Mouse (Mus musculus) limb, embryonic 14.5 days (tissue): ENCODE data around the gene Dusp2. TPM values are rescaled to one million over a fixed set of nuclear protein-coding genes. Genes with fewer than 3 reads are reported as not detected.
A peak's percentile ranks its signal among the peaks of the same experiment; 100 is the strongest.

Experiments used
- ATAC-seq: fragments of 200-750 bp; cut with Nextera tagmentation; 2 replicates; pipeline ENCODE4 v1.8.0; 2017; ENCODE audit warnings: low read depth, moderate number of reproducible peaks, moderate TSS enrichment; ENCODE audit not compliant: low FRiP score
- DNase-seq: peaks from one replicate; pipeline ENCODE4 v3.0.0-alpha.2; 2015; ENCODE audit warnings: low spot score
- H3K27ac ChIP-seq: fragments of 300-500 bp; sonication (generic); replicated peaks from 2 replicates; pipeline ENCODE4 v1.5.1; 2014; ENCODE audit warnings: low read depth, mild to moderate bottlenecking, low read length, moderate library complexity, mixed read lengths
- H3K27me3 ChIP-seq: fragments of 300-500 bp; sonication (generic); 2 replicates; pipeline ENCODE4 v1.6.1; 2014; ENCODE audit warnings: low read length, mixed read lengths; ENCODE audit not compliant: control insufficient read depth, insufficient read depth
- H3K36me3 ChIP-seq: fragments of 300-500 bp; sonication (generic); 2 replicates; pipeline ENCODE4 v1.6.1; 2014; ENCODE audit warnings: mild to moderate bottlenecking, low read length, moderate library complexity, mixed read lengths; ENCODE audit not compliant: control insufficient read depth, insufficient read depth
- H3K4me1 ChIP-seq: fragments of 300-500 bp; sonication (generic); 2 replicates; pipeline ENCODE4 v1.6.1; 2014; ENCODE audit warnings: antibody characterized with exemption, low read length, mixed read lengths; ENCODE audit not compliant: control insufficient read depth, insufficient read depth
- H3K4me2 ChIP-seq: fragments of 300-500 bp; sonication (generic); replicated peaks from 2 replicates; pipeline ENCODE4 v1.6.1; 2014; ENCODE audit warnings: low read depth, mild to moderate bottlenecking, low read length, moderate library complexity; ENCODE audit not compliant: severe bottlenecking
- H3K4me3 ChIP-seq: fragments of 300-500 bp; sonication (generic); replicated peaks from 2 replicates; pipeline ENCODE4 v1.5.1; 2014; ENCODE audit warnings: low read length
- H3K9ac ChIP-seq: fragments of 300-500 bp; sonication (generic); 2 replicates; pipeline ENCODE4 v1.6.1; 2014; ENCODE audit warnings: mild to moderate bottlenecking, low read depth, low read length, moderate library complexity; ENCODE audit not compliant: severe bottlenecking
- H3K9me3 ChIP-seq: fragments of 300-500 bp; sonication (generic); 2 replicates; pipeline ENCODE4 v1.6.1; 2016; ENCODE audit warnings: low read length; ENCODE audit not compliant: control insufficient read depth
- POLR2A ChIP-seq: fragments of 200-500 bp; IDR thresholded peaks from 2 replicates; pipeline ENCODE4 v1.8.0; 2012; ENCODE audit warnings: inconsistent platforms, mild to moderate bottlenecking, moderate library complexity, borderline replicate concordance; ENCODE audit not compliant: insufficient read depth, insufficient read length; ENCODE audit errors: extremely low read depth
- WGBS: fragments of 180-500 bp; shearing (Covaris S2); extraction: QIAGEN DNeasy Blood & Tissue Kit; methylation state at CpG from one replicate; pipeline ENCODE4 v1.1.7; 2014; 5-methylcytosine and 5-hydroxymethylcytosine counted together
- polyA plus RNA-seq, 2 experiments: library from polyadenylated mRNA; depleted of rRNA in 1 of 2; stranded (reverse) in 1 of 2; unstranded in 1 of 2; fragments of >200 nt; fragmentation: Nextera tagmentation in 1 of 2; extraction: Ambion mirVana in 1 of 2; gene quantifications; 2 replicates each; pipeline versions ENCODE4 v1.2.1 to v1.2.3; 2012 to 2014

The Dusp2 gene
- polyA plus RNA-seq (2012; rRNA removed) (5.7 and 7.8 TPM in 2 replicates), polyA plus RNA-seq (2014; fragmentation: Nextera tagmentation; extraction: Ambion mirVana) (7.4 and 7.6 TPM in 2 replicates)

DNA sequence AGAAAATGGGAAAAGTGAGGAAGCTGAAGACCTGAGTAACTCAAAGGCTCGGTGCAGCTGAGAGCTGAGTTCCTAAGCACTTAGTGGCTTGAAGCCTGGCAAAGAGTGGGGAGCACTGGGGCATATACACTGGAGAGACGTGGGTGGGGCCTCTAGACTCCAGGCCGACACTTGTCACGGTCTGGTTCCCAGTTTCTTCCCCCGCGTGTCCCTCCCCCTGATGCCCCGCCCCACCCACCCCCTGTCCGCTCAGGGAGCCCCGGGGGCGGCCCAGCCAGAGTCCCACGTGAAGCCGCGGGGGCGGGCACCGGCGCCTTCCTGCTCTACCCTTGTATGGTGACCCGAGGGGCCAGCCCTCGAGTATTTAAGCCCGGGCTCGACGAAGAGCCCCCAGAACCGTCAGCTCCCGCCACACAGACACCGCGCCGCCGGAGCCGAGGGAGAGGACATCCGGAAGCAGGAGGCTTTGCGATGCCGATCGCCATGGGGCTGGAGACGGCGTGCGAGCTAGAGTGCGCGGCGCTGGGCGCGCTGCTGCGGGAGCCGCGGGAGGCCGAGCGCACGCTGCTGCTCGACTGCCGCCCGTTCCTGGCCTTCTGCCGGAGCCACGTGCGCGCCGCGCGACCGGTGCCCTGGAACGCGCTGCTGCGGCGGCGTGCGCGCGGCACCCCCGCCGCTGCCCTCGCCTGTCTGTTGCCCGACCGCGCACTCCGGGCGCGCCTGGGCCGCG lies at the start of gene Dusp2:
Gene Dusp2, plus strand, starts transcription at position 393 of the 730 bp plus-strand sequence.
- DNase-seq, result peak; percentile 54
- Histone ChIP-seq H3K36me3 (no peaks in the 10 kb centered on the region), H3K9ac (peak within 1 kb of the TSS; percentile 59), H3K27me3 (peaks cover 13% of the 10 kb centered on the region; the same call in 1 of the 2 replicates), H3K4me1 (0 out of 2 replicates have a peak, but pooled peaks cover 3% of the 10 kb centered on the region), H3K9me3 (no peaks in the 10 kb centered on the region), H3K27ac (no peak within 1 kb of the TSS), H3K4me3 (peak within 1 kb of the TSS; percentile 57), H3K4me2 (peak within 1 kb of the TSS; percentile 95)
- ATAC-seq, result peak; percentile 56
- under 1% methylated on average over 42 of the region's 76 CpGs for WGBS
- TF ChIP-seq POLR2A, result no peak

DNA sequence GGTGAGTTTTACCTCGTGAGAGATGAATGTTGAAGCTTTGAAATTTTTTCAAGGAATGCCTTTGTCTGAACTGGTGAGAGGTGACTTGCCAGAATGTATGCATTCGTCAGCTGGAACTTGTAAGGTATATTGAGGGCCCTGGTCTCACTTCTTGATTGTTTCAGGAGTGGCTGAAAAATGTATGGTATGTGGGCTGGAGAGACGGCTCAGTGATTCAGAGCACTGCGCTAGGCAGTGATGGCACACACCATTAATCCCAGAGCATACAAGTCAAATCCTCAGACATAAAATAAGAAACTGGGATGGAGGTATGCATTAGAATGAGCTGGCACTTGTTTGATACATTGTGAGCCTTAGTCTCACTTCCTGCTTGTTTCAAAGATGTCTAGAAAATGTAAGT lies 43.7 kb upstream of the Dusp2 start:
- no peak for TF ChIP-seq POLR2A
- no peak for DNase-seq
- H3K9ac ChIP-seq, result no peak overlapping the region
- H3K4me3 ChIP-seq, result no peak overlapping the region
- H3K27me3 ChIP-seq, result no peaks in the 10 kb centered on the region
- H3K4me1 ChIP-seq, result no peaks in the 10 kb centered on the region
- no peaks in the 10 kb centered on the region for H3K9me3 ChIP-seq
- no peak overlapping the region for H3K4me2 ChIP-seq
- no peak overlapping the region for H3K27ac ChIP-seq
- WGBS, result 76% methylated on average over 4 of the region's 4 CpGs
- ATAC-seq, result no peak
- H3K36me3 ChIP-seq, result peaks cover 71% of the 10 kb centered on the region

DNA sequence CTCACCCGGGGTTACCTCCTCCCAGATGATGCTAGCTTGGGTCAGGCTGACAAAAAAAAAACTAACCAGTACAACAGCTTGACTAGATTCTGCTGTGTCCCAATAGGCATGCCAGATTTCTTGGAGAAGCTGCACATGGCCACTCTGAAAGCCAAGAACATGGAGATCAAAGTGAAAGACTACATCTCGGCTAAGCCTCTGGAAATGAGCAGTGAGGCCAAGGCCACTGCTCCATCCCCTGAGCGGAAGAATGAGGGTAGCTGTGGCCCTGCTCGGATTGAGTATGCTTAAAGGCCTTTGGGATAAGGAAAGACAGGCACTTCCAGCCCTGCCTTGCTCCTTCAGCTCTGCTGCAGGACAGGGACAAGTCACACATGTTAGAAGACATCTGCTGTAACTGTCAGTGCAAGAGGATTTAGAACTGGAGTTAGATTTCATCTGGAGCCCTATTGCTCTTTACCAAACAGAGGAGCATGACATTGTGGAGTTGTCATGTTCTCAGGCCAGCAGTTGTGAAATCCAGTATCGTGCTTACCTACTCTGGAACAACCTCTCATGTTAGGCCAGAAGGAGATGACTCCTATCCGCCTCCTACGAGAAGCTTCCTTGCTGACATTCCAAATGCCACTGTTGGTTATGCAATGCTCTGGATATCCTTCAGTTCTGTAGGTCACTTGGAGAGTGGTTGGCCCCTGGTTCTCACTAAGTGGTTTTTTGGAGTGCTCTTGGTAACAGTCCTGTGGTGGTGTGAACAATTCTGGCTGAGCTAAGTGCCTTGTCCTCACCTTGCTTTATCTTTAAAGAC lies 38.8 kb upstream of the Dusp2 start:
- Histone ChIP-seq H3K27ac (no peak overlapping the region), H3K4me2 (no peak overlapping the region), H3K9me3 (no peaks in the 10 kb centered on the region), H3K36me3 (peaks cover 74% of the 10 kb centered on the region), H3K27me3 (no peaks in the 10 kb centered on the region), H3K9ac (no peak overlapping the region), H3K4me3 (no peak overlapping the region), H3K4me1 (no peaks in the 10 kb centered on the region)
- no peak for DNase-seq
- no peak for TF ChIP-seq POLR2A
- WGBS, result 93% methylated on average over 7 of the region's 7 CpGs
- ATAC-seq, result no peak

DNA sequence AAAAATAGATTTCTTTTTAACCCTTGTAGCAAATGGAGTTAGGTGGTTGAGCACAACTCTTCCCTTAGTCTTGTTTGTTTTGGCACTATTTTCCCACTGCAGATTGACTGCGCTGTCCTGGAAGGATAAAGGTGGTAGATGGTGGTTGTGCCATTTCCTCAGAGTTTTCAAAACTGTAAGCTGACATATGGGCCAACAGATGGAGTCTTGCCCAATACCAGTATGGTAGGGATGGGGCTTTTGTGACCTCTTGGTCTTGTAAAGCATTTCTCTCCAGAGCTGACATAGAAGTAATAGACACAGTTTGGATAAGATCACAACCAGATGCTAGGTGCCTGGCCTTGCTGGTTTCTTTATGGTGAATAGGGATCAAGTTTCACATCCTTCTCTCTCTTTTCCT lies 37.9 kb upstream of the Dusp2 start:
- Histone ChIP-seq H3K4me1 (no peaks in the 10 kb centered on the region), H3K4me3 (no peak overlapping the region), H3K4me2 (no peak overlapping the region), H3K9me3 (no peaks in the 10 kb centered on the region), H3K27ac (no peak overlapping the region), H3K36me3 (peaks cover 71% of the 10 kb centered on the region), H3K27me3 (no peaks in the 10 kb centered on the region), H3K9ac (no peak overlapping the region)
- no peak for TF ChIP-seq POLR2A
- ATAC-seq, result peak; percentile 26; the same call in 1 of the 2 replicates
- no peak for DNase-seq
- 91% methylated on average over 1 of the region's 1 CpGs for WGBS

DNA sequence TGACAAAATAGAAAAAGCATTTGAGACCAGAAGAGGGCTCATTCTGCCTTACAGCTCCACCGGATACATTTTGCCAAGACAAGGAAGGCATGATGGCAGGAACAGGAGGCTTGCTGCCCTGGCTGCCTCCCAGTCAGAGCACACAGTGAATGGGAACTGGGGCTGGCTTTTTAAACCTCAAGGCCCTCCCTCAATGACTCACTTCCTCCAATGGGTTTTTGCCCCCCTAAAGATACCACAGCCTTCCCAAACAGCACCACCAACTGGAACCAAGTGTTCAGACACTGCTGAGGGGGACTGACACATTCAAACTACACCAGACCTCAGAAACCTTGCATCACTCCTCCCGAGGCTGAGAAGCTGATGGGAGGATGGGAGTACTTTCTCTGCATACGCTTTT lies 35.3 kb upstream of the Dusp2 start:
- H3K4me3 ChIP-seq, result no peak overlapping the region
- H3K9ac ChIP-seq, result no peak overlapping the region
- no peaks in the 10 kb centered on the region for H3K27me3 ChIP-seq
- WGBS, result 90% methylated on average over 3 of the region's 3 CpGs
- H3K4me1 ChIP-seq, result no peaks in the 10 kb centered on the region
- no peak for DNase-seq
- no peak overlapping the region for H3K4me2 ChIP-seq
- no peak overlapping the region for H3K27ac ChIP-seq
- ATAC-seq, result no peak
- H3K36me3 ChIP-seq, result peaks cover 52% of the 10 kb centered on the region
- no peaks in the 10 kb centered on the region for H3K9me3 ChIP-seq
- TF ChIP-seq POLR2A, result no peak
